Mouse (Mus musculus) spleen, adult 2 months (tissue): ENCODE measurements around the gene Adh5.

ENCODE experiments used
- CTCF ChIP-seq: fragments of 200-500 bp; IDR thresholded peaks from 2 replicates; pipeline ENCODE4 v1.5.1; 2011; ENCODE audit warnings: mild to moderate bottlenecking, inconsistent platforms; ENCODE audit not compliant: insufficient read depth, insufficient read length, insufficient replicate concordance; ENCODE audit errors: extremely low read depth
- POLR2A ChIP-seq: fragments of 200-500 bp; IDR thresholded peaks from 2 replicates; pipeline ENCODE4 v1.6.1; 2011; ENCODE audit warnings: low read depth, low read length, inconsistent platforms

GRCm38 (mm10) chr3:138420385-138420784, 22.5 kb upstream of the Adh5 start:
- TF ChIP-seq CTCF (no peak), POLR2A (no peak)
